8 mouse cellular contexts compared by ENCODE assay signal in the genomic region with DNA sequence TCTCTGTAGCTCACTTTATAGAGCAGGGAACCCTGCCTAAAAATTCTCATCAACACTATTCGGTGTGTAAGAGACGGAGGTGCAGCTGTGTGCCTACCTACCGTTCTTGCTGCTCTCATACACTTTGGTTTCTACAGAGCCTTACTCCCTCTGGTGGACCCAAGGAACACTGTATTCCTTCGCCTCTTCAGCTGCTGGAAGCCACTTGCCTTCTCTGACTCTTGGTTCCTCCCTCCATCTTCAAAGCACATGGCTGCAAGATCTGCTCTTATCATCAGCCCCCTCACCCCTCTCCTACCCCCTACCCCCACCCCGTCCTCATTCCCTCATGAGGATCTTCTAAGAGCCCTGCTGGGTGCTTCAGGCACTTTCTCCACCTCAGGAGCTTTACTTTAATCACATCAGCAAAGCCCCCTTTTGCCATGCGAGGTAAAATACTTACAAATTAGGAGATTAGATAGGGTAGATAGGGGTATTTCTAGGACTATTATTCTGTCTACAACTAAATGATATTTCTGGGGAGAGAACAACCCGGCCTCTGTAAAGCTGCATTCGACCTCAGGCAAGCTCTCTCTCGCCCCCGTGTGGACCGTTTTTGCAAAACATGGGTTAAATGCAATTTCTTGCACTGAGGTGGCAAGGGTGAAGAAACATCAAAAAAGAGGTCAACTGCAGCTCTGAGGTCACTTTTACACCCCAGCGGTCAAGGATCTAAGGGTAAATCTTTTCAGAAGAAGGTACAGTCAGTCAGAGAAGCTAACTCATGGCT. TPM values are rescaled to one million over a fixed set of nuclear protein-coding genes. Genes with fewer than 3 reads are reported as not detected.
DNase-seq lines count a peak whose midpoint lies in the region; ATAC-seq and TF ChIP-seq lines count a peak whose summit lies in the region.

No protein-coding gene starts in this region.

- no peak overlapping the region for H3K4me3 ChIP-seq in bone marrow, adult 2 months (replicated peaks; ENCODE audit: control insufficient read depth, low read depth, low read length)
- H3K4me3 ChIP-seq in embryonic facial prominence, embryonic 14.5 days (ENCODE audit: low read depth, low read length), result 0 out of 2 replicates have a peak overlapping the region, but pooled peaks have one; percentile 13
- 0 out of 2 replicates have a peak overlapping the region, but pooled peaks have one; percentile 2 for H3K4me3 ChIP-seq in heart, embryonic 11.5 days (ENCODE audit: low read depth, low read length)
- H3K4me3 ChIP-seq in kidney, embryonic 16.5 days (ENCODE audit: low read length), result no peak overlapping the region
- H3K4me3 ChIP-seq in liver, embryonic 11.5 days (ENCODE audit: low read depth, low read length), result no peak overlapping the region
- H3K4me3 ChIP-seq in stomach, embryonic 14.5 days (ENCODE audit: low read depth, low read length), result no peak overlapping the region

- peak; percentile 78; the same call in 1 of the 2 replicates for ATAC-seq in embryonic facial prominence, embryonic 14.5 days (ENCODE audit: low read depth)
- ATAC-seq in heart, embryonic 11.5 days (replicated peaks; ENCODE audit: insufficient number of reproducible peaks, low FRiP score, low TSS enrichment), result no peak
- peak; percentile 77; the same call in 1 of the 2 replicates for ATAC-seq in kidney, embryonic 16.5 days (ENCODE audit: low FRiP score, low TSS enrichment)
- ATAC-seq in liver, embryonic 11.5 days (replicated peaks; ENCODE audit: low FRiP score), result peak; percentile 95
- ATAC-seq in stomach, embryonic 14.5 days (ENCODE audit: insufficient number of reproducible peaks, insufficient read depth, low FRiP score, low read depth), result peak; percentile 65; the same call in 1 of the 2 replicates

- H3K27ac ChIP-seq in bone marrow, adult 2 months (ENCODE audit: control insufficient read depth, insufficient read depth, low read depth, low read length, poor library complexity), result no peak overlapping the region
- H3K27ac ChIP-seq in embryonic facial prominence, embryonic 14.5 days (replicated peaks; ENCODE audit: low read depth, low read length), result no peak overlapping the region
- no peak overlapping the region for H3K27ac ChIP-seq in heart, embryonic 11.5 days (ENCODE audit: low read depth, low read length)
- H3K27ac ChIP-seq in kidney, embryonic 16.5 days (ENCODE audit: low read length), result no peak overlapping the region
- H3K27ac ChIP-seq in liver, embryonic 11.5 days (ENCODE audit: low read depth, low read length), result no peak overlapping the region
- H3K27ac ChIP-seq in stomach, embryonic 14.5 days (ENCODE audit: low read length), result no peak overlapping the region

- H3K4me2 ChIP-seq in embryonic facial prominence, embryonic 14.5 days (ENCODE audit: low read depth, low read length), result peak overlapping the region; percentile 52
- H3K4me2 ChIP-seq in heart, embryonic 11.5 days, result peak overlapping the region; percentile 58
- H3K4me2 ChIP-seq in kidney, embryonic 16.5 days (replicated peaks; ENCODE audit: low read depth, low read length), result peak overlapping the region; percentile 42
- peak overlapping the region; percentile 59 for H3K4me2 ChIP-seq in liver, embryonic 11.5 days
- H3K4me2 ChIP-seq in stomach, embryonic 14.5 days (replicated peaks; ENCODE audit: low read depth, low read length), result peak overlapping the region; percentile 13; the same call in 1 of the 2 replicates

- H3K36me3 ChIP-seq in embryonic facial prominence, embryonic 14.5 days (ENCODE audit: control insufficient read depth, insufficient read depth, low read length), result no peaks in the 10 kb centered on the region
- H3K36me3 ChIP-seq in heart, embryonic 11.5 days (ENCODE audit: control insufficient read depth, insufficient read depth, low read length), result no peaks in the 10 kb centered on the region
- no peaks in the 10 kb centered on the region for H3K36me3 ChIP-seq in kidney, embryonic 16.5 days (ENCODE audit: insufficient read depth, low read length)
- no peaks in the 10 kb centered on the region for H3K36me3 ChIP-seq in liver, embryonic 11.5 days (ENCODE audit: control insufficient read depth, insufficient read depth, low read length)
- H3K36me3 ChIP-seq in stomach, embryonic 14.5 days (ENCODE audit: control insufficient read depth, insufficient read depth, low read length), result no peaks in the 10 kb centered on the region

- peaks cover 4% of the 10 kb centered on the region; the same call in 1 of the 2 replicates for H3K9me3 ChIP-seq in embryonic facial prominence, embryonic 14.5 days (ENCODE audit: control insufficient read depth, low read length)
- no peaks in the 10 kb centered on the region for H3K9me3 ChIP-seq in heart, embryonic 11.5 days (replicated peaks; ENCODE audit: control insufficient read depth, low read length)
- H3K9me3 ChIP-seq in kidney, embryonic 16.5 days (ENCODE audit: low read length), result no peaks in the 10 kb centered on the region
- no peaks in the 10 kb centered on the region for H3K9me3 ChIP-seq in liver, embryonic 11.5 days (ENCODE audit: control insufficient read depth, low read length)
- H3K9me3 ChIP-seq in stomach, embryonic 14.5 days (ENCODE audit: control insufficient read depth, low read depth, low read length), result no peaks in the 10 kb centered on the region

- DNase-seq in CD4-positive, CD25-positive, alpha-beta regulatory T cell, adult 2 months (ENCODE audit: low read depth, low spot score), result peak; percentile 80
- peak; percentile 73 for DNase-seq in embryonic facial prominence, embryonic 14.5 days (ENCODE audit: low spot score)
- peak; percentile 79 for DNase-seq in liver, embryonic 11.5 days (ENCODE audit: low spot score)
- DNase-seq in naive thymus-derived CD4-positive, alpha-beta T cell, adult 2 months (ENCODE audit: low read depth), result peak; percentile 80

- peak; percentile 90 for TF ChIP-seq CTCF in bone marrow, adult 2 months (IDR thresholded peaks at IDR 0.05; ENCODE audit: control insufficient read depth, insufficient read depth, low read length)

- no peaks in the 10 kb centered on the region; the same call in 1 of the 2 replicates for H3K4me1 ChIP-seq in bone marrow, adult 2 months (ENCODE audit: control insufficient read depth, insufficient read depth, low read length)
- 0 out of 2 replicates have a peak, but pooled peaks cover 3% of the 10 kb centered on the region for H3K4me1 ChIP-seq in embryonic facial prominence, embryonic 14.5 days (ENCODE audit: control insufficient read depth, insufficient read depth, low read length)
- H3K4me1 ChIP-seq in heart, embryonic 11.5 days (ENCODE audit: control insufficient read depth, insufficient read depth, low read length), result no peaks in the 10 kb centered on the region
- H3K4me1 ChIP-seq in kidney, embryonic 16.5 days (ENCODE audit: insufficient read depth, low read length), result no peaks in the 10 kb centered on the region
- peaks cover 5% of the 10 kb centered on the region for H3K4me1 ChIP-seq in liver, embryonic 11.5 days (replicated peaks; ENCODE audit: control insufficient read depth, insufficient read depth, low read length)
- no peaks in the 10 kb centered on the region for H3K4me1 ChIP-seq in stomach, embryonic 14.5 days (ENCODE audit: control insufficient read depth, insufficient read depth, low read length)

- TF ChIP-seq POLR2A in bone marrow, adult 2 months (IDR thresholded peaks at IDR 0.05; ENCODE audit: borderline replicate concordance, control insufficient read depth, low read depth, low read length), result no peak

- no peak overlapping the region for H3K9ac ChIP-seq in embryonic facial prominence, embryonic 14.5 days (ENCODE audit: low read depth, low read length)
- no peak overlapping the region for H3K9ac ChIP-seq in heart, embryonic 11.5 days (ENCODE audit: low read depth, low read length)
- 0 out of 2 replicates have a peak overlapping the region, but pooled peaks have one; percentile 28 for H3K9ac ChIP-seq in kidney, embryonic 16.5 days (replicated peaks; ENCODE audit: low read length)
- H3K9ac ChIP-seq in liver, embryonic 11.5 days (ENCODE audit: low read depth, low read length), result peak overlapping the region; percentile 52; the same call in 1 of the 2 replicates
- H3K9ac ChIP-seq in stomach, embryonic 14.5 days (replicated peaks; ENCODE audit: low read depth, low read length), result no peak overlapping the region

- 2% methylated on average over 12 of the region's 12 CpGs for WGBS in bone marrow, adult 2 months
- WGBS in embryonic facial prominence, embryonic 14.5 days, result 9% methylated on average over 12 of the region's 12 CpGs
- WGBS in heart, embryonic 11.5 days (ENCODE audit: insufficient replicate concordance), result 9% methylated on average over 12 of the region's 12 CpGs
- WGBS in kidney, embryonic 16.5 days, result 9% methylated on average over 12 of the region's 12 CpGs
- WGBS in liver, embryonic 11.5 days, result 4% methylated on average over 12 of the region's 12 CpGs
- 8% methylated on average over 12 of the region's 12 CpGs for WGBS in stomach, embryonic 14.5 days

- H3K27me3 ChIP-seq in embryonic facial prominence, embryonic 14.5 days (replicated peaks; ENCODE audit: control insufficient read depth, insufficient read depth, low read length), result no peaks in the 10 kb centered on the region
- H3K27me3 ChIP-seq in heart, embryonic 11.5 days (ENCODE audit: control insufficient read depth, insufficient read depth, low read length), result no peaks in the 10 kb centered on the region
- H3K27me3 ChIP-seq in kidney, embryonic 16.5 days (ENCODE audit: insufficient read depth, low read length), result no peaks in the 10 kb centered on the region
- H3K27me3 ChIP-seq in liver, embryonic 11.5 days (replicated peaks; ENCODE audit: control insufficient read depth, insufficient read depth, low read length), result no peaks in the 10 kb centered on the region
- no peaks in the 10 kb centered on the region for H3K27me3 ChIP-seq in stomach, embryonic 14.5 days (ENCODE audit: control insufficient read depth, insufficient read depth, low read length)

RNA-seq across cellular contexts. Expression of gene Aqp9, which starts 20.3 kb away (rescaled TPM):
- 14.1 and 17.7 TPM in 2 replicates for polyA plus RNA-seq in bone marrow, adult 2 months (2011; ENCODE audit: insufficient read depth, insufficient read length, low replicate concordance, missing spikeins)
- polyA plus RNA-seq in embryonic facial prominence, embryonic 14.5 days (2014; fragmentation: Nextera tagmentation; extraction: Ambion mirVana), result 0.43 and 0.68 TPM in 2 replicates
- 0.10 and 0.36 TPM in 2 replicates for polyA plus RNA-seq in heart, embryonic 11.5 days (2014; fragmentation: Nextera tagmentation; extraction: Ambion mirVana)
- 0.27 and 0.33 TPM in 2 replicates for polyA plus RNA-seq in kidney, embryonic 16.5 days (2015; fragmentation: Nextera tagmentation; extraction: Ambion mirVana)
- polyA plus RNA-seq in liver, embryonic 11.5 days (2014; fragmentation: Nextera tagmentation; extraction: Ambion mirVana), result 13.6 and 15.2 TPM in 2 replicates
- 0.12 and 0.36 TPM in 2 replicates for polyA plus RNA-seq in stomach, embryonic 14.5 days (2014; fragmentation: Nextera tagmentation; extraction: Ambion mirVana)

RNA-seq across cellular contexts. Expression of gene Aldh1a2, which starts 26.8 kb away (rescaled TPM):
- 1.5 and 1.9 TPM in 2 replicates for polyA plus RNA-seq in bone marrow, adult 2 months (2011; ENCODE audit: insufficient read depth, insufficient read length, low replicate concordance, missing spikeins)
- 41.3 and 50.5 TPM in 2 replicates for polyA plus RNA-seq in embryonic facial prominence, embryonic 14.5 days (2014; fragmentation: Nextera tagmentation; extraction: Ambion mirVana)
- polyA plus RNA-seq in heart, embryonic 11.5 days (2014; fragmentation: Nextera tagmentation; extraction: Ambion mirVana), result 48.8 and 53.2 TPM in 2 replicates
- polyA plus RNA-seq in kidney, embryonic 16.5 days (2015; fragmentation: Nextera tagmentation; extraction: Ambion mirVana), result 327 and 333 TPM in 2 replicates
- 19.6 and 24.3 TPM in 2 replicates for polyA plus RNA-seq in liver, embryonic 11.5 days (2014; fragmentation: Nextera tagmentation; extraction: Ambion mirVana)
- polyA plus RNA-seq in stomach, embryonic 14.5 days (2014; fragmentation: Nextera tagmentation; extraction: Ambion mirVana), result 96.1 and 102 TPM in 2 replicates

Comparison
In these comparisons a context has a peak if more than half of its experiments do, and no peak if none do; other contexts are left out.
1. H3K4me3 ChIP-seq: peak in embryonic facial prominence, embryonic 14.5 days (single experiment) and heart, embryonic 11.5 days (single experiment); none in bone marrow, adult 2 months (single experiment), kidney, embryonic 16.5 days (single experiment), liver, embryonic 11.5 days (single experiment) and stomach, embryonic 14.5 days (single experiment).
2. H3K9ac ChIP-seq: peak in kidney, embryonic 16.5 days (single experiment) and liver, embryonic 11.5 days (single experiment); none in embryonic facial prominence, embryonic 14.5 days (single experiment), heart, embryonic 11.5 days (single experiment) and stomach, embryonic 14.5 days (single experiment).
3. Peak in every context shown above with its lines, with median percentiles within 50 percentile points of each other: DNase-seq and H3K4me2 ChIP-seq.